Mouse (Mus musculus): ENCODE data around the gene Dnajc16. TPM values are rescaled to one million over a fixed set of nuclear protein-coding genes. Genes with fewer than 3 reads are reported as not detected.
A peak's percentile ranks its signal among the peaks of the same experiment; 100 is the strongest.

Gene Dnajc16
- polyA plus RNA-seq, 1 experiment: 27.3 TPM

DNA sequence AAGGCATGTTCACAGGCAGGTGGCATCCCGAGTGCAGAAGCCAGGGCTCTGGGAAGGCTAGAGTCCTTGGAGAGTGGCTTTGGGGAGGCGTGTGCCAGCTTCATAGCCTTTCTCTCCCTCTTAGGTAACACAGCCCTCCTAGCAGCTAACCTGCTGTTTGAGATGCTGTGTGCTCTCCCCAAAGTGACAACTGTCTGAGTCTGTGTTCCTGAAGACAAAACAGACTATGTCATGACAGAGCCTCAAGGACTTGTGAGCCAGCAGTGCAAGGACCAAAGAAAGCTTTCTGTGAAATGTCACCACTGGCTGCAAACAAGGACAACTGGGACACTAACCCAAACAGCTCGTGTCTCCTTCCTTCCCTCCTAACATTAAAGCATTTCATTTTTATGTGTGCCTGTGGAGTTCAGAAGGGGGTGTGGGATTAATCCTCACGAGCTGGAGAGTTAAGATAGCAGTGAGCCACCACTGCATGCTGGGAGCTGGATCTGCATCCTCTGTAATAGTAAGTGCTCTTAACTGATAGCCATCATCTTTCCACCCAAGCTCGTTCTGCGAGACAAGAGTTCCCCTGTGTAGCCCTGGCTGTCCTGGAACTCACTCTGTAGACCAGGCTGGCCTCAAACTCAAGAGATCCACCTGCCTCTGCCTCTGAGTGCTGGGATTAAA is 31.7 kb downstream of the Dnajc16 start:
- 68% methylated on average over 6 of the region's 6 CpGs for WGBS
- no peak overlapping the region for H3K27ac ChIP-seq (ENCODE audit: insufficient read depth, low read length)

DNA sequence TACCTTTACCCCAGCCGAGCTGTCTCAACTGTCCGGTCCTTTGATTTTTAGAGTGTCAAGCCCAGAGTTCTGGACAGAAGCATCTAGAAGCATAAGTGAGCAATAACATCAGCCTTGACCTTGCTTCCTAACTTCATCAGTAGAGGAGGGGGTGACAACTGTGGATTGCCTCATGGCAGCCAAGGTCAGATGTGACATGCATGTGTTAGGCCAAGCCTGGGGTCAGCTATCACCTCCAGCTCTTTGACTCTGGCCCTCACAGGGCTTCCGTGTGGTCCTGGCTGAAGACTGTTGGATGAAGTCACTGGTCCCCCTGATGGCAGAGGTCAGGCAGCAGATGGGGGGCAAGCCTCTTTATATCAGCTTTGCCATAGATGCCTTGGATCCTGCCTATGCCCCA is 33.6 kb downstream of the Dnajc16 start:
- Histone ChIP-seq H3K4me3 (replicated peaks; ENCODE audit: insufficient read depth, low read depth, low read length) (no peak overlapping the region), H3K27me3 (ENCODE audit: control insufficient read depth, insufficient read depth, low read length) (no peaks in the 10 kb centered on the region), H3K27ac (ENCODE audit: insufficient read depth, low read length) (no peak overlapping the region), H3K4me1 (ENCODE audit: control insufficient read depth, insufficient read depth, low read length) (no peaks in the 10 kb centered on the region)
- TF ChIP-seq CTCF (IDR thresholded peaks at IDR 0.05; ENCODE audit: borderline replicate concordance, insufficient read depth, low read depth, low read length) (no peak), POLR2A (IDR thresholded peaks at IDR 0.05; ENCODE audit: borderline replicate concordance, insufficient read depth, low read length) (no peak)
- 84% methylated on average over 3 of the region's 3 CpGs for WGBS
- no peak for DNase-seq

More for the DNA sequence above, 31.7 kb downstream of the Dnajc16 start:
- no peak for DNase-seq
- H3K4me1 ChIP-seq (ENCODE audit: control insufficient read depth, insufficient read depth, low read length): no peaks in the 10 kb centered on the region
- H3K27me3 ChIP-seq (ENCODE audit: control insufficient read depth, insufficient read depth, low read length): no peaks in the 10 kb centered on the region
- TF ChIP-seq CTCF (IDR thresholded peaks at IDR 0.05; ENCODE audit: borderline replicate concordance, insufficient read depth, low read depth, low read length) (no peak), POLR2A (IDR thresholded peaks at IDR 0.05; ENCODE audit: borderline replicate concordance, insufficient read depth, low read length) (no peak)
- H3K4me3 ChIP-seq (replicated peaks; ENCODE audit: insufficient read depth, low read depth, low read length): no peak overlapping the region

DNA sequence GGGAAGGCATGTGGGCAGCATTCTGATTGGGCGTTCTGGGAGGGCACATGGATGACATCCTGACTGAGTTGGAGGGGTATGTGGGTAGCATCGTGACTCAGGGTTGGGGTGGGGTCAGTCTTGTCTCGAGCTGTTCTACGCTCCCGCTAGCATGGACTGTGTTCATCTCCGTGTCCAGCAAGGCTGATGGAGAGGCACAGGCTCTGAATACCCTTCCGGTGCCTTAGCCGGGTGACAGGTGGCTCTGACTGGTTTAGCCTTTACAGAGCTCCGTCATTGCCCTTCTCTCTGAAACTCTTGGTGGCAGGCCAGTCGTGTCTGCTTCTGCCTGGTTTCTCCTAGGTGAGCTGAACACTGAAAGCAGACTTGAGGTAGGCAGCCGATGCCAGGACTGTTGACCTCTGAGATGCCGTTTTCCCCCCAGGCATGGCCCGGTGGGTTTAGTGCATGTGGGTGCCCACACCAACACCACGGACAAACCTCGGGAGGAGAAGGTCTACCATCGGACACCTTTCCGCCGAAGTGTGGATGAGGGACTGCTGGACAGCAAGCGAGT is 35.3 kb downstream of the Dnajc16 start:
- Histone ChIP-seq H3K27ac (ENCODE audit: insufficient read depth, low read length) (no peak overlapping the region), H3K4me3 (replicated peaks; ENCODE audit: insufficient read depth, low read depth, low read length) (no peak overlapping the region), H3K27me3 (ENCODE audit: control insufficient read depth, insufficient read depth, low read length) (no peaks in the 10 kb centered on the region), H3K4me1 (ENCODE audit: control insufficient read depth, insufficient read depth, low read length) (no peaks in the 10 kb centered on the region)
- TF ChIP-seq CTCF (IDR thresholded peaks at IDR 0.05; ENCODE audit: borderline replicate concordance, insufficient read depth, low read depth, low read length) (no peak), POLR2A (IDR thresholded peaks at IDR 0.05; ENCODE audit: borderline replicate concordance, insufficient read depth, low read length) (no peak)
- no peak for DNase-seq
- 80% methylated on average over 19 of the region's 19 CpGs for WGBS

DNA sequence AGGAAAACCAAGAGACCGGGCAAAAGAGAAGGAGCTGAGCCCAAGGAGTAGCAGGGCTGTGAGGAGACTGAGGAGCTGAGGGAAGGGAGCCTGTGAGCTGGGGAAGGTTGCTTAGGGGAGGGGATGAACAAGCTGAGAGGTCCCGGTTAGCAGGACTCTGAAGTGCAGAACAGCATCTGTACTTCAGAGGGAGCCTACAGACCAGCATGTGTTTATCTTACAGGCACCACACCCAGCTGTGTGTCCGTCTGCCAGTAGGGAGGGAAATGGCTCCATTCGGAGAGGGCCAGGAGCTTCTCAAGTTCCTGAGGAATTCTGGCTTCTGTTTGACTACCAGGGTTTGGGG is 38.7 kb downstream of the Dnajc16 start:
- DNase-seq: no peak
- no peak overlapping the region for H3K4me3 ChIP-seq (replicated peaks; ENCODE audit: insufficient read depth, low read depth, low read length)
- H3K4me1 ChIP-seq (ENCODE audit: control insufficient read depth, insufficient read depth, low read length): no peaks in the 10 kb centered on the region
- H3K27me3 ChIP-seq (ENCODE audit: control insufficient read depth, insufficient read depth, low read length): no peaks in the 10 kb centered on the region
- TF ChIP-seq CTCF (IDR thresholded peaks at IDR 0.05; ENCODE audit: borderline replicate concordance, insufficient read depth, low read depth, low read length): no peak
- no peak for TF ChIP-seq POLR2A (IDR thresholded peaks at IDR 0.05; ENCODE audit: borderline replicate concordance, insufficient read depth, low read length)
- H3K27ac ChIP-seq (ENCODE audit: insufficient read depth, low read length): peak overlapping the region; percentile 21; the same call in 1 of the 2 replicates
- 19% methylated on average over 4 of the region's 4 CpGs for WGBS

DNA sequence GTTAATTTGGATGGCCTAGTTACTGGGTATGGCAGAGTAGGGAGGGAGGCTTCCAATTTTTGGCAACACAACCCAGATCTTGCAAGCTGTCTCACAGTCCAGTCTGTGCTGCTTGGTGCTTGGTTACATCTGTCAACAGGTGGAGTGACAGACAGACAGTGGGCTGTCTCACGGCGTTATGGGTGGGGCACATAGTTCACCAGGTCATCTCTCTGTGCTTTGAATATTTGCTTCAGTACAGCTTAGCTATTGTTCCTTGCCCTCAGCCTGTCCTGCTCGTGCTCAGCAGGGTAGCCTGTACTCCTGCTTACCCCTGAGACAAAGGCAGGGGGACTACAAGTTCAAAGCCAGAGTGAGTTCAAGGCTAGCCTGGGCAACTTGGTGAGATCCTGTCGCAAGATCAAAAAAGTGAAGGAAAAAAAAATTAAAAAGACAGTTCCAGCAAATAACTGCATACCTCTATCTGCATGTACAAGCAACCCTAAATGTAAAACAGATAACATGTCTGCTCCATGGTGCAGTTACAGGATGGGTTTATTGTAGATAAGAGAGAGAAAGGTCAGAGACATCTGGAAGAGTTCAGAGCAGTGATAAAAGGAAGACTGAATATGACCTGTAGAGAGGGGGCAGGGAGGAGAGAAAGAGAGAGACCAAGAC is 39.2 kb downstream of the Dnajc16 start:
- no peaks in the 10 kb centered on the region for H3K27me3 ChIP-seq (ENCODE audit: control insufficient read depth, insufficient read depth, low read length)
- DNase-seq: no peak
- no peak overlapping the region for H3K4me3 ChIP-seq (replicated peaks; ENCODE audit: insufficient read depth, low read depth, low read length)
- H3K27ac ChIP-seq (ENCODE audit: insufficient read depth, low read length): no peak overlapping the region
- H3K4me1 ChIP-seq (ENCODE audit: control insufficient read depth, insufficient read depth, low read length): no peaks in the 10 kb centered on the region
- no peak for TF ChIP-seq CTCF (IDR thresholded peaks at IDR 0.05; ENCODE audit: borderline replicate concordance, insufficient read depth, low read depth, low read length)
- TF ChIP-seq POLR2A (IDR thresholded peaks at IDR 0.05; ENCODE audit: borderline replicate concordance, insufficient read depth, low read length): no peak
- WGBS: 41% methylated on average over 4 of the region's 4 CpGs

DNA sequence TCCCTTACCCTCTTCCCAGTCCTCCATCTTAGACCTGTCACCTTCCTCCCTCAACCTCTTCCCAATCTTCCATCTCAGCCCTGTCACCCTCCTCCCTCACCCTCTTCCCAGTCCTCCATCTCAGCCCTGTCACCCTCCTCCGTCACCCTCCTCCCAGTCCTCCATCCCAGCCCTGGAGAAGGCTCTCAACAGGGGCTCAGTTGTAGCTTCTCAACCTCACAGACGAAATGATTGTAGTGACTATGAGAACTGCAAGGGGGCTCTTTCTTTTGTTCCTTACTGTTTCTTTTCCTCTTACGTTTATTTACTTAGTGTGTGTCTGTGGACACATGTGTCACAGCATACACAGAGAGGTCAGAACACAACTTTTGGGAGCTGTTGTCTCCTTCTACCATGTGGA is 39.9 kb downstream of the Dnajc16 start:
- H3K4me3 ChIP-seq (replicated peaks; ENCODE audit: insufficient read depth, low read depth, low read length): no peak overlapping the region
- no peak overlapping the region for H3K27ac ChIP-seq (ENCODE audit: insufficient read depth, low read length)
- no peaks in the 10 kb centered on the region for H3K27me3 ChIP-seq (ENCODE audit: control insufficient read depth, insufficient read depth, low read length)
- no peaks in the 10 kb centered on the region for H3K4me1 ChIP-seq (ENCODE audit: control insufficient read depth, insufficient read depth, low read length)
- DNase-seq: no peak
- TF ChIP-seq POLR2A (IDR thresholded peaks at IDR 0.05; ENCODE audit: borderline replicate concordance, insufficient read depth, low read length) (no peak), CTCF (IDR thresholded peaks at IDR 0.05; ENCODE audit: borderline replicate concordance, insufficient read depth, low read depth, low read length) (no peak)
- 70% methylated on average over 3 of the region's 3 CpGs for whole genome bisulfite sequencing

DNA sequence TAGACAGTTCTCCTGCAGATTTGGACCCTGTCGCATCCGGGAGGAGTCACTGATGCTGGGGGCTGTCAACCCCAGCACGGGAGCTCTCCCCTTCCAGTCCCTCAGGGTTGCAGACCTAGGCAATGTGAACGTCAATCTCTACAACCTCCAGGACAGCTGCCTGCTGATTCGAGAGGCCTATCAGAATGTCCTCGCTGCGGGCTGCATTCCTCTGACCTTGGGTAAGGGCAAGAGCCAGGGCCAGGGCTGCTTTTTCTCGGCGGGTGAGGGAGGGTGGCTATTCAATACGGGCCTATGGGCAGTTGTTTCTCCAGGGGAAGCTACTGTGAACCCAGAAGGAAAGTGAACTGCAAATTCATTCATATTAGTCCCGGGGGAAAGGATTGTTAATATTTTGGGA is 41.2 kb downstream of the Dnajc16 start:
- Histone ChIP-seq H3K27ac (ENCODE audit: insufficient read depth, low read length) (no peak overlapping the region), H3K4me3 (replicated peaks; ENCODE audit: insufficient read depth, low read depth, low read length) (no peak overlapping the region), H3K4me1 (ENCODE audit: control insufficient read depth, insufficient read depth, low read length) (no peaks in the 10 kb centered on the region), H3K27me3 (ENCODE audit: control insufficient read depth, insufficient read depth, low read length) (no peaks in the 10 kb centered on the region)
- TF ChIP-seq POLR2A (IDR thresholded peaks at IDR 0.05; ENCODE audit: borderline replicate concordance, insufficient read depth, low read length) (no peak), CTCF (IDR thresholded peaks at IDR 0.05; ENCODE audit: borderline replicate concordance, insufficient read depth, low read depth, low read length) (no peak)
- no peak for DNase-seq
- 27% methylated on average over 11 of the region's 11 CpGs for WGBS
